Mouse (Mus musculus) olfactory bulb, adult 2 months (tissue): Measurements from ENCODE around the gene Gpr176.
A peak's percentile ranks its signal among the peaks of the same experiment; 100 is the strongest.

Source experiments
- CTCF ChIP-seq: fragments of 200-500 bp; IDR thresholded peaks from 2 replicates; pipeline ENCODE4 v1.5.1; 2012; ENCODE audit warnings: low read depth, mild to moderate bottlenecking, low read length, moderate library complexity; ENCODE audit not compliant: insufficient read depth
- POLR2A ChIP-seq: fragments of 200-500 bp; IDR thresholded peaks from 2 replicates; pipeline ENCODE4 v1.6.1; 2012; ENCODE audit warnings: mild to moderate bottlenecking, low read depth, low read length, moderate library complexity; ENCODE audit not compliant: insufficient read depth

GRCm38 (mm10) chr2:118372901-118373571, at the start of gene Gpr176:
- TF ChIP-seq POLR2A (peak; percentile 21; the same call in 1 of the 2 replicates), CTCF (no peak)
